Mouse (Mus musculus) erythroblast, embryonic 14.5 days (primary cell): ENCODE data around the gene Sh3rf1. TPM values are rescaled to one million over a fixed set of nuclear protein-coding genes. Genes with fewer than 3 reads are reported as not detected.

Experiments
- H3K27me3 ChIP-seq: 2 replicates; pipeline ENCODE4 v1.6.1; 2012; ENCODE audit warnings: inconsistent platforms; ENCODE audit not compliant: control insufficient read depth
- H3K36me3 ChIP-seq: 2 replicates; pipeline ENCODE4 v1.6.1; 2012; ENCODE audit warnings: mild to moderate bottlenecking, inconsistent platforms; ENCODE audit not compliant: control insufficient read depth
- H3K4me1 ChIP-seq: 2 replicates; pipeline ENCODE4 v1.6.1; 2012; ENCODE audit warnings: inconsistent platforms; ENCODE audit not compliant: control insufficient read depth
- H3K4me3 ChIP-seq: replicated peaks from 2 replicates; pipeline ENCODE3; 2012; ENCODE audit warnings: moderate library complexity, mild to moderate bottlenecking, inconsistent platforms
- H3K9me3 ChIP-seq: 2 replicates; pipeline ENCODE4 v1.6.1; 2012; ENCODE audit warnings: low read length, inconsistent platforms, mixed read lengths; ENCODE audit not compliant: control insufficient read depth
- GATA1 ChIP-seq: IDR thresholded peaks from 2 replicates; pipeline ENCODE4 v1.6.1; 2012; ENCODE audit warnings: low read length, inconsistent platforms, mixed read lengths
- TAL1 ChIP-seq: IDR thresholded peaks from 3 replicates; pipeline ENCODE4 v1.6.1; 2012; ENCODE audit warnings: low read length, inconsistent platforms, mixed read lengths
- polyA plus RNA-seq: library from polyadenylated mRNA; stranded (reverse); fragments of >175 nt; gene quantifications from 2 replicates; pipeline ENCODE4 v1.2.3, GENCODE M21; 2012

Sh3rf1 gene
- polyA plus RNA-seq, 1 experiment: 0.01 TPM

- Histone ChIP-seq H3K9me3 (peaks cover 3% of the 10 kb centered on the region; the same call in 1 of the 2 replicates), H3K4me1 (no peaks in the 10 kb centered on the region), H3K4me3 (no peak overlapping the region), H3K36me3 (no peaks in the 10 kb centered on the region), H3K27me3 (no peaks in the 10 kb centered on the region)
- TF ChIP-seq GATA1: no peak
Observed at GRCm38 (mm10) chr8:61308896-61309295, 85.2 kb downstream of the Sh3rf1 start.

- no peaks in the 10 kb centered on the region for H3K4me1 ChIP-seq
- no peak for TF ChIP-seq GATA1
- no peak for TF ChIP-seq TAL1
- no peaks in the 10 kb centered on the region for H3K36me3 ChIP-seq
- H3K27me3 ChIP-seq: no peaks in the 10 kb centered on the region
- peaks cover 3% of the 10 kb centered on the region; the same call in 1 of the 2 replicates for H3K9me3 ChIP-seq
- no peak overlapping the region for H3K4me3 ChIP-seq
Observed at GRCm38 (mm10) chr8:61309530-61310402, 86.1 kb downstream of the Sh3rf1 start.

- no peaks in the 10 kb centered on the region for H3K4me1 ChIP-seq
- H3K36me3 ChIP-seq: no peaks in the 10 kb centered on the region
- H3K9me3 ChIP-seq: peaks cover 3% of the 10 kb centered on the region; the same call in 1 of the 2 replicates
- no peak for TF ChIP-seq TAL1
- TF ChIP-seq GATA1: no peak
- no peak overlapping the region for H3K4me3 ChIP-seq
- H3K27me3 ChIP-seq: no peaks in the 10 kb centered on the region
Observed at GRCm38 (mm10) chr8:61310403-61310871, 86.8 kb downstream of the Sh3rf1 start.

- H3K9me3 ChIP-seq: no peaks in the 10 kb centered on the region
- no peaks in the 10 kb centered on the region for H3K36me3 ChIP-seq
- H3K4me1 ChIP-seq: no peaks in the 10 kb centered on the region
- TF ChIP-seq TAL1 (no peak), GATA1 (no peak)
- H3K27me3 ChIP-seq: no peaks in the 10 kb centered on the region
- H3K4me3 ChIP-seq: no peak overlapping the region
Observed at GRCm38 (mm10) chr8:61313016-61313415, 89.3 kb downstream of the Sh3rf1 start.

GRCm38 (mm10) chr8:61316012-61316767 is 92.5 kb downstream of the Sh3rf1 start:
- no peaks in the 10 kb centered on the region for H3K27me3 ChIP-seq
- H3K4me3 ChIP-seq: no peak overlapping the region
- no peak for TF ChIP-seq TAL1
- TF ChIP-seq GATA1: no peak
- no peaks in the 10 kb centered on the region for H3K36me3 ChIP-seq
- H3K9me3 ChIP-seq: no peaks in the 10 kb centered on the region
- no peaks in the 10 kb centered on the region for H3K4me1 ChIP-seq

- Histone ChIP-seq H3K36me3 (no peaks in the 10 kb centered on the region), H3K4me1 (no peaks in the 10 kb centered on the region), H3K9me3 (no peaks in the 10 kb centered on the region), H3K4me3 (no peak overlapping the region), H3K27me3 (no peaks in the 10 kb centered on the region)
- TF ChIP-seq TAL1 (no peak), GATA1 (no peak)
Observed at GRCm38 (mm10) chr8:61316813-61317534, 93.3 kb downstream of the Sh3rf1 start.

- TF ChIP-seq GATA1 (no peak), TAL1 (no peak)
- no peak overlapping the region for H3K4me3 ChIP-seq
- no peaks in the 10 kb centered on the region for H3K36me3 ChIP-seq
- no peaks in the 10 kb centered on the region for H3K4me1 ChIP-seq
- H3K27me3 ChIP-seq: no peaks in the 10 kb centered on the region
- H3K9me3 ChIP-seq: no peaks in the 10 kb centered on the region
Observed at GRCm38 (mm10) chr8:61317535-61318136, 94.0 kb downstream of the Sh3rf1 start.

GRCm38 (mm10) chr8:61321216-61321615 is 97.5 kb downstream of the Sh3rf1 start:
- TF ChIP-seq GATA1: no peak
- no peak for TF ChIP-seq TAL1
- no peaks in the 10 kb centered on the region for H3K9me3 ChIP-seq
- H3K27me3 ChIP-seq: no peaks in the 10 kb centered on the region
- no peak overlapping the region for H3K4me3 ChIP-seq
- H3K36me3 ChIP-seq: no peaks in the 10 kb centered on the region
- H3K4me1 ChIP-seq: no peaks in the 10 kb centered on the region
